Mouse (Mus musculus): ENCODE measurements at regions not wholly inside any gene's neighbourhood (a gene's known extent, or its start where the extent isn't known, plus 50 kb on each side); places are given as distances from the start of the nearest gene placed in this dataset.

DNA sequence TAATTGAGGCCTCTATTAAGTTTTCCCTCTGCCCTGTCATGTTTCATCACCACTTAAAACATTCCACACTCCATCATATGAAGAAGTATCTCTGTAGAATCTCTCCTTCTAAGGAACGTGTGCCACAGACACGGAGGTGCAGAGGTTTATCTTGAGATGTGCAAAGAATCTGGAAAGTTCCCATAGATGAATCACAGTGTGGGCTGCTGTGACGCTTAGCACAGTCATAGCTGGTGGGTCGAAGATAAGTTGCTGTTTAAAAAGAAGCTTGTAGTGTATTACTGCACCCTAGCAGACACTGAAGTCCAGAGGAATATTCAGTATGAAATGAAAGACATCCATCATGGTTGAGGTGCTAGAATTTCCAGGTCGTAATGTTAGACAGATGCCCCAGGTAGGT is 179.9 kb upstream of the 4930583I09Rik start:
- no peak for TF ChIP-seq CTCF (IDR thresholded peaks at IDR 0.05; ENCODE audit: low read depth, low read length)
- TF ChIP-seq POLR2A (IDR thresholded peaks at IDR 0.05; ENCODE audit: extremely low read depth, insufficient read depth, low read length), result no peak
